Mouse (Mus musculus) hindbrain, embryonic 15.5 days (tissue): ENCODE measurements around the gene Zbtb8os. TPM values are rescaled to one million over a fixed set of nuclear protein-coding genes. Genes with fewer than 3 reads are reported as not detected.

ENCODE experiments used
- ATAC-seq: fragments of 200-750 bp; cut with Nextera tagmentation; 2 replicates; pipeline ENCODE4 v1.8.0; 2017; ENCODE audit warnings: low read depth, moderate number of reproducible peaks, moderate TSS enrichment; ENCODE audit not compliant: low FRiP score
- H3K27ac ChIP-seq: fragments of 300-500 bp; sonication (generic); replicated peaks from 2 replicates; pipeline ENCODE4 v1.5.1; 2015; ENCODE audit warnings: mild to moderate bottlenecking, inconsistent platforms
- H3K27me3 ChIP-seq: fragments of 300-500 bp; sonication (generic); 2 replicates; pipeline ENCODE4 v1.6.1; 2015; ENCODE audit warnings: control low read depth, inconsistent platforms
- H3K36me3 ChIP-seq: fragments of 300-500 bp; sonication (generic); 2 replicates; pipeline ENCODE4 v1.6.1; 2015; ENCODE audit warnings: control low read depth, inconsistent platforms
- H3K4me1 ChIP-seq: fragments of 300-500 bp; sonication (generic); replicated peaks from 2 replicates; pipeline ENCODE4 v1.6.1; 2015; ENCODE audit warnings: control low read depth, inconsistent platforms
- H3K4me2 ChIP-seq: fragments of 300-500 bp; sonication (generic); 2 replicates; pipeline ENCODE4 v1.6.1; 2015; ENCODE audit warnings: moderate library complexity, mild to moderate bottlenecking, inconsistent platforms
- H3K4me3 ChIP-seq: fragments of 300-500 bp; sonication (generic); 2 replicates; pipeline ENCODE4 v1.5.1; 2015; ENCODE audit warnings: mild to moderate bottlenecking, inconsistent platforms
- H3K9ac ChIP-seq: fragments of 300-500 bp; sonication (generic); 2 replicates; pipeline ENCODE4 v1.6.1; 2015; ENCODE audit warnings: inconsistent platforms
- H3K9me3 ChIP-seq: fragments of 300-500 bp; sonication (generic); 2 replicates; pipeline ENCODE4 v1.6.1; 2016; ENCODE audit warnings: control low read depth, inconsistent platforms
- WGBS: fragments of 180-500 bp; shearing (Covaris S2); methylation state at CpG from one replicate; pipeline ENCODE4 v1.1.7; 2015; 5-methylcytosine and 5-hydroxymethylcytosine counted together
- polyA plus RNA-seq: library from polyadenylated mRNA; unstranded; fragments of >200 nt; fragmentation: Nextera tagmentation; extraction: Ambion mirVana; gene quantifications from 2 replicates; pipeline ENCODE4 v1.2.1, GENCODE M21; 2015

Zbtb8os gene
- 18.1 and 24.6 TPM in 2 replicates for polyA plus RNA-seq

- Histone ChIP-seq H3K27me3 (no peaks in the 10 kb centered on the region), H3K27ac (peak within 1 kb of the TSS; percentile 99), H3K9ac (peak within 1 kb of the TSS; percentile 98), H3K4me3 (peak within 1 kb of the TSS; percentile 100), H3K4me1 (peaks cover 48% of the 10 kb centered on the region), H3K36me3 (peaks cover 10% of the 10 kb centered on the region; the same call in 1 of the 2 replicates), H3K4me2 (peak within 1 kb of the TSS; percentile 93), H3K9me3 (no peaks in the 10 kb centered on the region)
- WGBS = under 1% methylated on average over 73 of the region's 73 CpGs
- peak; percentile 99 for ATAC-seq
Measured at GRCm38 (mm10) chr4:129335216-129336074, at the start of gene Zbtb8os, which contains the start of gene Rbbp4. Zbtb8os (plus strand) TSS chr4:129335695. Rbbp4 (minus strand) TSS chr4:129335370.

GRCm38 (mm10) chr4:129286001-129286682 lies 49.4 kb upstream of the Zbtb8os start:
- Histone ChIP-seq H3K27ac (no peak overlapping the region), H3K9me3 (no peaks in the 10 kb centered on the region), H3K4me3 (no peak overlapping the region), H3K27me3 (peaks cover 12% of the 10 kb centered on the region), H3K9ac (no peak overlapping the region), H3K4me1 (peaks cover 23% of the 10 kb centered on the region), H3K4me2 (peak overlapping the region; percentile 94), H3K36me3 (no peaks in the 10 kb centered on the region)
- 53% methylated on average over 5 of the region's 5 CpGs for WGBS
- peak; percentile 78 for ATAC-seq

- peak overlapping the region; percentile 57 for H3K9ac ChIP-seq
- peak overlapping the region; percentile 94 for H3K4me2 ChIP-seq
- H3K36me3 ChIP-seq = no peaks in the 10 kb centered on the region
- no peaks in the 10 kb centered on the region for H3K9me3 ChIP-seq
- H3K4me3 ChIP-seq = peak overlapping the region; percentile 52
- H3K27me3 ChIP-seq = peaks cover 12% of the 10 kb centered on the region
- H3K4me1 ChIP-seq = peaks cover 23% of the 10 kb centered on the region
- no peak overlapping the region for H3K27ac ChIP-seq
- peak; percentile 44; the same call in 1 of the 2 replicates for ATAC-seq
- 4% methylated on average over 21 of the region's 28 CpGs for WGBS
Measured at GRCm38 (mm10) chr4:129286683-129287471, 48.6 kb upstream of the Zbtb8os start.

- Histone ChIP-seq H3K27ac (0 out of 2 replicates have a peak within 1 kb of the TSS, but pooled peaks have one; percentile 15), H3K4me3 (peak within 1 kb of the TSS; percentile 52), H3K4me2 (peak within 1 kb of the TSS; percentile 94), H3K36me3 (no peaks in the 10 kb centered on the region), H3K9me3 (no peaks in the 10 kb centered on the region), H3K9ac (peak within 1 kb of the TSS; percentile 57), H3K4me1 (peaks cover 23% of the 10 kb centered on the region), H3K27me3 (peaks cover 12% of the 10 kb centered on the region)
- ATAC-seq = peak; percentile 58; the same call in 1 of the 2 replicates
- under 1% methylated on average over 43 of the region's 53 CpGs for WGBS
Measured at GRCm38 (mm10) chr4:129287472-129287981, 48.0 kb upstream of the Zbtb8os start, which contains the start of gene Sync. Sync (plus strand) TSS chr4:129287617.

GRCm38 (mm10) chr4:129288067-129288466 lies 47.4 kb upstream of the Zbtb8os start:
- H3K36me3 ChIP-seq = no peaks in the 10 kb centered on the region
- H3K4me1 ChIP-seq = peaks cover 23% of the 10 kb centered on the region
- H3K4me3 ChIP-seq = peak overlapping the region; percentile 52
- peaks cover 12% of the 10 kb centered on the region for H3K27me3 ChIP-seq
- no peak for ATAC-seq
- H3K9me3 ChIP-seq = no peaks in the 10 kb centered on the region
- peak overlapping the region; percentile 94 for H3K4me2 ChIP-seq
- no peak overlapping the region for H3K9ac ChIP-seq
- H3K27ac ChIP-seq = no peak overlapping the region
- 36% methylated on average over 3 of the region's 3 CpGs for WGBS

- no peak overlapping the region for H3K4me3 ChIP-seq
- H3K36me3 ChIP-seq = no peaks in the 10 kb centered on the region
- H3K4me1 ChIP-seq = peaks cover 28% of the 10 kb centered on the region
- no peak for ATAC-seq
- H3K27ac ChIP-seq = no peak overlapping the region
- no peaks in the 10 kb centered on the region for H3K9me3 ChIP-seq
- H3K4me2 ChIP-seq = no peak overlapping the region
- H3K9ac ChIP-seq = no peak overlapping the region
- peaks cover 12% of the 10 kb centered on the region for H3K27me3 ChIP-seq
- 92% methylated on average over 8 of the region's 8 CpGs for WGBS
Measured at GRCm38 (mm10) chr4:129289671-129290070, 45.8 kb upstream of the Zbtb8os start.

- Histone ChIP-seq H3K27ac (no peak overlapping the region), H3K27me3 (0 out of 2 replicates have a peak, but pooled peaks cover 3% of the 10 kb centered on the region), H3K36me3 (no peaks in the 10 kb centered on the region), H3K9me3 (no peaks in the 10 kb centered on the region), H3K4me2 (no peak overlapping the region), H3K4me1 (peaks cover 8% of the 10 kb centered on the region), H3K9ac (no peak overlapping the region), H3K4me3 (no peak overlapping the region)
- WGBS = 53% methylated on average over 7 of the region's 7 CpGs
- no peak for ATAC-seq
Measured at GRCm38 (mm10) chr4:129292831-129293230, 42.7 kb upstream of the Zbtb8os start.

- no peaks in the 10 kb centered on the region for H3K9me3 ChIP-seq
- H3K27me3 ChIP-seq = no peaks in the 10 kb centered on the region
- peaks cover 5% of the 10 kb centered on the region; the same call in 1 of the 2 replicates for H3K4me1 ChIP-seq
- no peak for ATAC-seq
- no peak overlapping the region for H3K9ac ChIP-seq
- no peak overlapping the region for H3K4me3 ChIP-seq
- no peaks in the 10 kb centered on the region for H3K36me3 ChIP-seq
- no peak overlapping the region for H3K4me2 ChIP-seq
- 46% methylated on average over 16 of the region's 16 CpGs for WGBS
- no peak overlapping the region for H3K27ac ChIP-seq
Measured at GRCm38 (mm10) chr4:129293702-129294101, 41.8 kb upstream of the Zbtb8os start.

- H3K36me3 ChIP-seq = no peaks in the 10 kb centered on the region
- 93% methylated on average over 2 of the region's 2 CpGs for WGBS
Measured at GRCm38 (mm10) chr4:129295188-129295587, 40.3 kb upstream of the Zbtb8os start.

GRCm38 (mm10) chr4:129296066-129296465 lies 39.4 kb upstream of the Zbtb8os start:
- Histone ChIP-seq H3K36me3 (no peaks in the 10 kb centered on the region), H3K27ac (no peak overlapping the region), H3K4me1 (peaks cover 5% of the 10 kb centered on the region; the same call in 1 of the 2 replicates), H3K9me3 (no peaks in the 10 kb centered on the region), H3K4me2 (no peak overlapping the region), H3K4me3 (no peak overlapping the region), H3K9ac (no peak overlapping the region), H3K27me3 (no peaks in the 10 kb centered on the region)
- 94% methylated on average over 7 of the region's 7 CpGs for WGBS
- ATAC-seq = no peak

More at GRCm38 (mm10) chr4:129295188-129295587, 40.3 kb upstream of the Zbtb8os start:
- Histone ChIP-seq H3K27ac (no peak overlapping the region), H3K4me1 (peaks cover 5% of the 10 kb centered on the region; the same call in 1 of the 2 replicates), H3K27me3 (no peaks in the 10 kb centered on the region), H3K9me3 (no peaks in the 10 kb centered on the region), H3K9ac (no peak overlapping the region), H3K4me3 (no peak overlapping the region), H3K4me2 (no peak overlapping the region)
- ATAC-seq = no peak

GRCm38 (mm10) chr4:129297724-129298123 lies 37.8 kb upstream of the Zbtb8os start:
- H3K36me3 ChIP-seq = no peaks in the 10 kb centered on the region
- WGBS = 86% methylated on average over 4 of the region's 4 CpGs
- no peaks in the 10 kb centered on the region for H3K9me3 ChIP-seq
- no peak for ATAC-seq
- no peaks in the 10 kb centered on the region for H3K27me3 ChIP-seq
- peaks cover 5% of the 10 kb centered on the region; the same call in 1 of the 2 replicates for H3K4me1 ChIP-seq
- no peak overlapping the region for H3K4me2 ChIP-seq
- H3K4me3 ChIP-seq = no peak overlapping the region
- H3K9ac ChIP-seq = no peak overlapping the region
- H3K27ac ChIP-seq = no peak overlapping the region
